Mouse (Mus musculus) c-Kit-negative CD71-positive TER-119-positive erythroid progenitor cells, embryonic 14.5 days (primary cell): ENCODE measurements at regions not wholly inside any gene's neighbourhood (a gene's known extent, or its start where the extent isn't known, plus 50 kb on each side); places are given as distances from the start of the nearest gene placed in this dataset.
"Not testable (repeated sequence)": the region's sequence is repeated elsewhere in the genome, so short reads cannot be mapped to it uniquely, and the experiment has no call there.

Source experiments
- DNase-seq: peaks from one replicate; pipeline ENCODE4 v3.0.0-alpha.2; 2013; ENCODE audit warnings: low read depth, low spot score

GRCm38 (mm10) chr14:76758589-76758988, 201.9 kb upstream of the Serp2 start:
- no peak for DNase-seq

- DNase-seq, result no peak
These were observed 199.1 kb upstream of the Serp2 start for GRCm38 (mm10) chr14:76755591-76756376.

GRCm38 (mm10) chr14:76753734-76754133, 197.0 kb upstream of the Serp2 start:
- DNase-seq, result no peak

- no peak for DNase-seq
These were observed 192.5 kb upstream of the Serp2 start for GRCm38 (mm10) chr14:76749178-76749577.

GRCm38 (mm10) chr14:76748711-76749110, 192.0 kb upstream of the Serp2 start:
- DNase-seq, result no peak

GRCm38 (mm10) chr14:76747814-76748213, 191.1 kb upstream of the Serp2 start:
- no peak for DNase-seq

- no peak for DNase-seq
These were observed 189.6 kb upstream of the Serp2 start for GRCm38 (mm10) chr14:76746282-76746681.

GRCm38 (mm10) chr14:76744674-76745433, 188.2 kb upstream of the Serp2 start:
- no peak for DNase-seq

- DNase-seq, result no peak
These were observed 185.6 kb upstream of the Serp2 start for GRCm38 (mm10) chr14:76742297-76742696.

GRCm38 (mm10) chr14:76739836-76740597, 183.3 kb upstream of the Serp2 start:
- DNase-seq, result no peak

- no peak for DNase-seq
These were observed 179.3 kb upstream of the Serp2 start for GRCm38 (mm10) chr14:76735997-76736396.

GRCm38 (mm10) chr14:76735107-76735506, 178.4 kb upstream of the Serp2 start:
- DNase-seq, result no peak

- no peak for DNase-seq
These were observed 176.7 kb upstream of the Serp2 start for GRCm38 (mm10) chr14:76733258-76733823.

GRCm38 (mm10) chr14:76731096-76731986, 174.7 kb upstream of the Serp2 start:
- DNase-seq, result no peak

GRCm38 (mm10) chr14:76725844-76726243, 169.2 kb upstream of the Serp2 start:
- DNase-seq, result no peak

- DNase-seq, result not testable (repeated sequence)
These were observed 168.5 kb upstream of the Serp2 start for GRCm38 (mm10) chr14:76725231-76725630.

- DNase-seq, result no peak
These were observed 168.1 kb upstream of the Serp2 start for GRCm38 (mm10) chr14:76724826-76725225.

GRCm38 (mm10) chr14:76724395-76724794, 167.7 kb upstream of the Serp2 start:
- DNase-seq, result no peak

GRCm38 (mm10) chr14:76723551-76723950, 166.9 kb upstream of the Serp2 start:
- DNase-seq, result no peak

GRCm38 (mm10) chr14:76722297-76722696, 165.6 kb upstream of the Serp2 start:
- DNase-seq, result no peak

GRCm38 (mm10) chr14:76721751-76722150, 165.1 kb upstream of the Serp2 start:
- no peak for DNase-seq
